Mouse (Mus musculus) intestine, embryonic 15.5 days (tissue): ENCODE results near the gene Ephb2. TPM values are rescaled to one million over a fixed set of nuclear protein-coding genes. Genes with fewer than 3 reads are reported as not detected.

ENCODE experiments used
- ATAC-seq: fragments of 200-750 bp; cut with Nextera tagmentation; 2 replicates; pipeline ENCODE4 v1.8.0; 2017; ENCODE audit warnings: moderate TSS enrichment, moderate library complexity
- H3K27ac ChIP-seq: fragments of 300-500 bp; sonication (generic); 2 replicates; pipeline ENCODE4 v1.5.1; 2015; ENCODE audit warnings: mild to moderate bottlenecking, inconsistent platforms
- H3K27me3 ChIP-seq: fragments of 300-500 bp; sonication (generic); replicated peaks from 2 replicates; pipeline ENCODE4 v1.6.1; 2015; ENCODE audit warnings: inconsistent platforms
- H3K36me3 ChIP-seq: fragments of 300-500 bp; sonication (generic); 2 replicates; pipeline ENCODE4 v1.6.1; 2015; ENCODE audit warnings: inconsistent platforms
- H3K4me1 ChIP-seq: fragments of 300-500 bp; sonication (generic); replicated peaks from 2 replicates; pipeline ENCODE4 v1.6.1; 2015; ENCODE audit warnings: inconsistent platforms
- H3K4me2 ChIP-seq: fragments of 300-500 bp; sonication (generic); replicated peaks from 2 replicates; pipeline ENCODE4 v1.6.1; 2015; ENCODE audit warnings: mild to moderate bottlenecking, inconsistent platforms
- H3K4me3 ChIP-seq: fragments of 300-500 bp; sonication (generic); replicated peaks from 2 replicates; pipeline ENCODE4 v1.5.1; 2015; ENCODE audit warnings: inconsistent platforms
- H3K9ac ChIP-seq: fragments of 300-500 bp; sonication (generic); 2 replicates; pipeline ENCODE4 v1.6.1; 2015; ENCODE audit warnings: inconsistent platforms
- H3K9me3 ChIP-seq: fragments of 300-500 bp; sonication (generic); 2 replicates; pipeline ENCODE4 v1.6.1; 2016; ENCODE audit warnings: inconsistent platforms
- WGBS: fragments of 180-500 bp; shearing (Covaris S2); methylation state at CpG from one replicate; pipeline ENCODE4 v1.1.7; 2015; 5-methylcytosine and 5-hydroxymethylcytosine counted together
- polyA plus RNA-seq: library from polyadenylated mRNA; unstranded; fragments of >200 nt; fragmentation: Nextera tagmentation; extraction: Ambion mirVana; gene quantifications from 2 replicates; pipeline ENCODE4 v1.2.1, GENCODE M21; 2015

The Ephb2 gene
- polyA plus RNA-seq, 1 experiment from 2014 or later: 8.2 TPM

- no peak overlapping the region for H3K4me3 ChIP-seq
- no peak for ATAC-seq
- WGBS: 66% methylated on average over 6 of the region's 6 CpGs
Observed at GRCm38 (mm10) chr4:136789821-136790220, 46.0 kb downstream of the Ephb2 start.

GRCm38 (mm10) chr4:136787357-136787756 is 48.4 kb downstream of the Ephb2 start:
- no peak overlapping the region for H3K4me3 ChIP-seq
- no peaks in the 10 kb centered on the region for H3K36me3 ChIP-seq
- no peaks in the 10 kb centered on the region for H3K9me3 ChIP-seq
- no peak overlapping the region for H3K9ac ChIP-seq
- no peak overlapping the region for H3K4me2 ChIP-seq
- H3K4me1 ChIP-seq: peaks cover 10% of the 10 kb centered on the region
- no peak for ATAC-seq
- H3K27ac ChIP-seq: no peak overlapping the region
- WGBS: 69% methylated on average over 4 of the region's 4 CpGs
- H3K27me3 ChIP-seq: no peaks in the 10 kb centered on the region

More at GRCm38 (mm10) chr4:136789821-136790220, 46.0 kb downstream of the Ephb2 start:
- Histone ChIP-seq H3K27me3 (no peaks in the 10 kb centered on the region), H3K4me2 (no peak overlapping the region), H3K4me1 (peaks cover 13% of the 10 kb centered on the region), H3K27ac (no peak overlapping the region), H3K9ac (no peak overlapping the region), H3K36me3 (no peaks in the 10 kb centered on the region), H3K9me3 (no peaks in the 10 kb centered on the region)

- Histone ChIP-seq H3K4me3 (no peak overlapping the region), H3K36me3 (no peaks in the 10 kb centered on the region), H3K4me2 (no peak overlapping the region), H3K9ac (no peak overlapping the region), H3K4me1 (peaks cover 16% of the 10 kb centered on the region), H3K27me3 (no peaks in the 10 kb centered on the region), H3K27ac (no peak overlapping the region), H3K9me3 (no peaks in the 10 kb centered on the region)
- no peak for ATAC-seq
- WGBS: 53% methylated on average over 26 of the region's 26 CpGs
Observed at GRCm38 (mm10) chr4:136786453-136787276, 49.1 kb downstream of the Ephb2 start.

- H3K4me2 ChIP-seq: no peak overlapping the region
- H3K9ac ChIP-seq: no peak overlapping the region
- H3K36me3 ChIP-seq: no peaks in the 10 kb centered on the region
- no peak overlapping the region for H3K4me3 ChIP-seq
- H3K27me3 ChIP-seq: no peaks in the 10 kb centered on the region
- H3K9me3 ChIP-seq: no peaks in the 10 kb centered on the region
- 41% methylated on average over 22 of the region's 22 CpGs for WGBS
- ATAC-seq: no peak
- H3K4me1 ChIP-seq: peaks cover 26% of the 10 kb centered on the region
- peak overlapping the region; percentile 40; the same call in 1 of the 2 replicates for H3K27ac ChIP-seq
Observed at GRCm38 (mm10) chr4:136783552-136784150, 52.1 kb downstream of the Ephb2 start.

- Histone ChIP-seq H3K27ac (peak overlapping the region; percentile 58), H3K36me3 (no peaks in the 10 kb centered on the region), H3K4me2 (no peak overlapping the region), H3K4me3 (no peak overlapping the region), H3K9ac (no peak overlapping the region), H3K27me3 (no peaks in the 10 kb centered on the region), H3K9me3 (no peaks in the 10 kb centered on the region), H3K4me1 (peaks cover 26% of the 10 kb centered on the region)
- no peak for ATAC-seq
- 100% methylated on average over 1 of the region's 1 CpGs for WGBS
Observed at GRCm38 (mm10) chr4:136782579-136782925, 53.2 kb downstream of the Ephb2 start.

GRCm38 (mm10) chr4:136781868-136782578 is 53.8 kb downstream of the Ephb2 start:
- no peak for ATAC-seq
- peak overlapping the region; percentile 58 for H3K27ac ChIP-seq
- WGBS: 75% methylated on average over 13 of the region's 13 CpGs
- H3K4me1 ChIP-seq: peaks cover 29% of the 10 kb centered on the region
- no peaks in the 10 kb centered on the region for H3K9me3 ChIP-seq
- no peak overlapping the region for H3K4me3 ChIP-seq
- H3K4me2 ChIP-seq: no peak overlapping the region
- no peaks in the 10 kb centered on the region for H3K36me3 ChIP-seq
- no peaks in the 10 kb centered on the region for H3K27me3 ChIP-seq
- no peak overlapping the region for H3K9ac ChIP-seq

GRCm38 (mm10) chr4:136780201-136780895 is 55.4 kb downstream of the Ephb2 start:
- H3K9me3 ChIP-seq: no peaks in the 10 kb centered on the region
- H3K36me3 ChIP-seq: no peaks in the 10 kb centered on the region
- H3K4me2 ChIP-seq: no peak overlapping the region
- H3K4me3 ChIP-seq: no peak overlapping the region
- H3K4me1 ChIP-seq: peaks cover 40% of the 10 kb centered on the region
- H3K27ac ChIP-seq: peak overlapping the region; percentile 68
- 58% methylated on average over 20 of the region's 20 CpGs for WGBS
- no peak overlapping the region for H3K9ac ChIP-seq
- no peaks in the 10 kb centered on the region for H3K27me3 ChIP-seq
- peak; percentile 67 for ATAC-seq

GRCm38 (mm10) chr4:136779156-136779555 is 56.6 kb downstream of the Ephb2 start:
- Histone ChIP-seq H3K4me1 (peaks cover 42% of the 10 kb centered on the region), H3K9me3 (no peaks in the 10 kb centered on the region), H3K36me3 (no peaks in the 10 kb centered on the region), H3K27me3 (no peaks in the 10 kb centered on the region), H3K4me3 (no peak overlapping the region), H3K9ac (no peak overlapping the region), H3K4me2 (no peak overlapping the region), H3K27ac (no peak overlapping the region)
- 88% methylated on average over 11 of the region's 11 CpGs for WGBS
- ATAC-seq: no peak

GRCm38 (mm10) chr4:136776471-136776892 is 59.3 kb downstream of the Ephb2 start:
- peaks cover 33% of the 10 kb centered on the region for H3K4me1 ChIP-seq
- H3K4me2 ChIP-seq: peak overlapping the region; percentile 29
- no peaks in the 10 kb centered on the region for H3K9me3 ChIP-seq
- H3K27ac ChIP-seq: peak overlapping the region; percentile 20; the same call in 1 of the 2 replicates
- peak overlapping the region; percentile 26; the same call in 1 of the 2 replicates for H3K9ac ChIP-seq
- WGBS: 13% methylated on average over 7 of the region's 9 CpGs
- H3K36me3 ChIP-seq: no peaks in the 10 kb centered on the region
- ATAC-seq: no peak
- H3K27me3 ChIP-seq: no peaks in the 10 kb centered on the region
- no peak overlapping the region for H3K4me3 ChIP-seq

- 93% methylated on average over 2 of the region's 2 CpGs for WGBS
- Histone ChIP-seq H3K36me3 (0 out of 2 replicates have a peak, but pooled peaks cover 3% of the 10 kb centered on the region), H3K27ac (peak overlapping the region; percentile 20; the same call in 1 of the 2 replicates), H3K4me1 (peaks cover 28% of the 10 kb centered on the region), H3K9ac (no peak overlapping the region), H3K9me3 (no peaks in the 10 kb centered on the region), H3K4me2 (no peak overlapping the region), H3K4me3 (no peak overlapping the region), H3K27me3 (no peaks in the 10 kb centered on the region)
- ATAC-seq: no peak
Observed at GRCm38 (mm10) chr4:136775903-136776302, 59.9 kb downstream of the Ephb2 start.

GRCm38 (mm10) chr4:136774201-136774600 is 61.6 kb downstream of the Ephb2 start:
- Histone ChIP-seq H3K27me3 (no peaks in the 10 kb centered on the region), H3K4me2 (no peak overlapping the region), H3K27ac (no peak overlapping the region), H3K36me3 (0 out of 2 replicates have a peak, but pooled peaks cover 5% of the 10 kb centered on the region), H3K9me3 (no peaks in the 10 kb centered on the region), H3K9ac (no peak overlapping the region), H3K4me1 (peaks cover 17% of the 10 kb centered on the region), H3K4me3 (no peak overlapping the region)
- 60% methylated on average over 3 of the region's 3 CpGs for WGBS
- no peak for ATAC-seq
